Mouse (Mus musculus): ENCODE measurements around the gene Grhl1.
"Not testable (repeated sequence)": the region's sequence is repeated elsewhere in the genome, so short reads cannot be mapped to it uniquely, and the experiment has no call there.

The Grhl1 gene

GRCm38 (mm10) chr12:24590371-24590770, 18.3 kb downstream of the Grhl1 start:
- DNase-seq (ENCODE audit: low spot score) = no peak

GRCm38 (mm10) chr12:24592055-24592454, 20.0 kb downstream of the Grhl1 start:
- no peak for DNase-seq (ENCODE audit: low spot score)

GRCm38 (mm10) chr12:24592956-24593672, 21.0 kb downstream of the Grhl1 start:
- peak; percentile 42 for DNase-seq (ENCODE audit: low spot score)

GRCm38 (mm10) chr12:24597376-24597775, 25.3 kb downstream of the Grhl1 start:
- no peak for DNase-seq (ENCODE audit: low spot score)

- DNase-seq (ENCODE audit: low spot score) = no peak
These were observed 27.3 kb downstream of the Grhl1 start for GRCm38 (mm10) chr12:24599366-24599895.

GRCm38 (mm10) chr12:24600074-24600473, 28.0 kb downstream of the Grhl1 start:
- no peak for DNase-seq (ENCODE audit: low spot score)

- peak; percentile 87 for DNase-seq (ENCODE audit: low spot score)
These were observed 28.7 kb downstream of the Grhl1 start for GRCm38 (mm10) chr12:24600806-24601205.

- DNase-seq (ENCODE audit: low spot score) = peak; percentile 83
These were observed 31.2 kb downstream of the Grhl1 start for GRCm38 (mm10) chr12:24603266-24603665.

GRCm38 (mm10) chr12:24606166-24606565, 34.1 kb downstream of the Grhl1 start:
- DNase-seq (ENCODE audit: low spot score) = no peak

- DNase-seq (ENCODE audit: low spot score) = no peak
These were observed 40.5 kb downstream of the Grhl1 start for GRCm38 (mm10) chr12:24612591-24612990.

GRCm38 (mm10) chr12:24614452-24615075, 42.5 kb downstream of the Grhl1 start:
- no peak for DNase-seq (ENCODE audit: low spot score)

GRCm38 (mm10) chr12:24615140-24615539, 43.1 kb downstream of the Grhl1 start:
- DNase-seq (ENCODE audit: low spot score) = no peak

- DNase-seq (ENCODE audit: low spot score) = no peak
These were observed 47.4 kb downstream of the Grhl1 start for GRCm38 (mm10) chr12:24619436-24619835.

- peak; percentile 42 for DNase-seq (ENCODE audit: low spot score)
These were observed 51.6 kb downstream of the Grhl1 start for GRCm38 (mm10) chr12:24623486-24624251.

GRCm38 (mm10) chr12:24626401-24626800, 54.3 kb downstream of the Grhl1 start:
- DNase-seq (ENCODE audit: low spot score) = no peak

GRCm38 (mm10) chr12:24627215-24627614, 55.1 kb downstream of the Grhl1 start:
- DNase-seq (ENCODE audit: low spot score) = no peak

GRCm38 (mm10) chr12:24630220-24630619, 58.1 kb downstream of the Grhl1 start:
- no peak for DNase-seq (ENCODE audit: low spot score)

GRCm38 (mm10) chr12:24632404-24632803, 60.3 kb downstream of the Grhl1 start:
- no peak for DNase-seq (ENCODE audit: low spot score)

- DNase-seq (ENCODE audit: low spot score) = no peak
These were observed 61.7 kb downstream of the Grhl1 start for GRCm38 (mm10) chr12:24633753-24634191.

- DNase-seq (ENCODE audit: low spot score) = no peak
These were observed 62.1 kb downstream of the Grhl1 start for GRCm38 (mm10) chr12:24634212-24634611.

GRCm38 (mm10) chr12:24634648-24635047, 62.6 kb downstream of the Grhl1 start:
- no peak for DNase-seq (ENCODE audit: low spot score)

- DNase-seq (ENCODE audit: low spot score) = not testable (repeated sequence)
These were observed 66.7 kb downstream of the Grhl1 start for GRCm38 (mm10) chr12:24638787-24639186.
